Mouse (Mus musculus): ENCODE data around the gene Wnt3a. TPM values are rescaled to one million over a fixed set of nuclear protein-coding genes. Genes with fewer than 3 reads are reported as not detected.

Gene Wnt3a
- polyA plus RNA-seq, 1 experiment, result not detected

- H3K27ac ChIP-seq (ENCODE audit: insufficient read depth, low read depth, low read length), result no peak overlapping the region
- TF ChIP-seq CTCF (conservative IDR thresholded peaks at IDR 0.05; ENCODE audit: insufficient read depth, insufficient read length, low read depth, low read length), result no peak
- no peak for TF ChIP-seq POLR2A (IDR thresholded peaks at IDR 0.05; ENCODE audit: low read depth, low read length)
- WGBS, result 82% methylated on average over 10 of the region's 10 CpGs
- no peak for DNase-seq
- no peaks in the 10 kb centered on the region for H3K36me3 ChIP-seq (ENCODE audit: control insufficient read depth, insufficient read depth, low read length)
- no peaks in the 10 kb centered on the region for H3K27me3 ChIP-seq (replicated peaks; ENCODE audit: control insufficient read depth, insufficient read depth, low read length)
- H3K4me1 ChIP-seq (ENCODE audit: control insufficient read depth, insufficient read depth, low read length), result no peaks in the 10 kb centered on the region
- no peak overlapping the region for H3K4me3 ChIP-seq (ENCODE audit: insufficient read depth, low read depth, low read length)
These were observed 29.7 kb downstream of the Wnt3a start for GRCm38 (mm10) chr11:59260706-59261493.

- 87% methylated on average over 7 of the region's 7 CpGs for WGBS
- Histone ChIP-seq H3K27me3 (replicated peaks; ENCODE audit: control insufficient read depth, insufficient read depth, low read length) (no peaks in the 10 kb centered on the region), H3K36me3 (ENCODE audit: control insufficient read depth, insufficient read depth, low read length) (no peaks in the 10 kb centered on the region), H3K27ac (ENCODE audit: insufficient read depth, low read depth, low read length) (no peak overlapping the region), H3K4me1 (ENCODE audit: control insufficient read depth, insufficient read depth, low read length) (no peaks in the 10 kb centered on the region), H3K4me3 (ENCODE audit: insufficient read depth, low read depth, low read length) (no peak overlapping the region)
- TF ChIP-seq CTCF (conservative IDR thresholded peaks at IDR 0.05; ENCODE audit: insufficient read depth, insufficient read length, low read depth, low read length) (no peak), POLR2A (IDR thresholded peaks at IDR 0.05; ENCODE audit: low read depth, low read length) (no peak)
- no peak for DNase-seq
These were observed 30.9 kb downstream of the Wnt3a start for GRCm38 (mm10) chr11:59259647-59260046.

- no peaks in the 10 kb centered on the region for H3K36me3 ChIP-seq (ENCODE audit: control insufficient read depth, insufficient read depth, low read length)
- H3K27me3 ChIP-seq (replicated peaks; ENCODE audit: control insufficient read depth, insufficient read depth, low read length), result no peaks in the 10 kb centered on the region; the same call in 1 of the 2 replicates
- no peak overlapping the region for H3K27ac ChIP-seq (ENCODE audit: insufficient read depth, low read depth, low read length)
- DNase-seq, result no peak
- WGBS, result 48% methylated on average over 10 of the region's 10 CpGs
- TF ChIP-seq POLR2A (IDR thresholded peaks at IDR 0.05; ENCODE audit: low read depth, low read length) (no peak), CTCF (conservative IDR thresholded peaks at IDR 0.05; ENCODE audit: insufficient read depth, insufficient read length, low read depth, low read length) (no peak)
- H3K4me1 ChIP-seq (ENCODE audit: control insufficient read depth, insufficient read depth, low read length), result no peaks in the 10 kb centered on the region
- no peak overlapping the region for H3K4me3 ChIP-seq (ENCODE audit: insufficient read depth, low read depth, low read length)
These were observed 42.5 kb downstream of the Wnt3a start for GRCm38 (mm10) chr11:59248101-59248500.

- no peaks in the 10 kb centered on the region for H3K36me3 ChIP-seq (ENCODE audit: control insufficient read depth, insufficient read depth, low read length)
- DNase-seq, result no peak
- 39% methylated on average over 6 of the region's 6 CpGs for WGBS
- H3K4me1 ChIP-seq (ENCODE audit: control insufficient read depth, insufficient read depth, low read length), result no peaks in the 10 kb centered on the region
- no peak overlapping the region for H3K4me3 ChIP-seq (ENCODE audit: insufficient read depth, low read depth, low read length)
- no peak overlapping the region for H3K27ac ChIP-seq (ENCODE audit: insufficient read depth, low read depth, low read length)
- TF ChIP-seq CTCF (conservative IDR thresholded peaks at IDR 0.05; ENCODE audit: insufficient read depth, insufficient read length, low read depth, low read length) (no peak), POLR2A (IDR thresholded peaks at IDR 0.05; ENCODE audit: low read depth, low read length) (no peak)
- no peaks in the 10 kb centered on the region for H3K27me3 ChIP-seq (replicated peaks; ENCODE audit: control insufficient read depth, insufficient read depth, low read length)
These were observed 46.7 kb downstream of the Wnt3a start for GRCm38 (mm10) chr11:59243856-59244255.

GRCm38 (mm10) chr11:59241841-59242240 lies 48.7 kb downstream of the Wnt3a start:
- Histone ChIP-seq H3K4me1 (ENCODE audit: control insufficient read depth, insufficient read depth, low read length) (no peaks in the 10 kb centered on the region), H3K4me3 (ENCODE audit: insufficient read depth, low read depth, low read length) (no peak overlapping the region), H3K36me3 (ENCODE audit: control insufficient read depth, insufficient read depth, low read length) (no peaks in the 10 kb centered on the region), H3K27ac (ENCODE audit: insufficient read depth, low read depth, low read length) (no peak overlapping the region), H3K27me3 (replicated peaks; ENCODE audit: control insufficient read depth, insufficient read depth, low read length) (no peaks in the 10 kb centered on the region)
- WGBS, result 42% methylated on average over 3 of the region's 3 CpGs
- TF ChIP-seq CTCF (conservative IDR thresholded peaks at IDR 0.05; ENCODE audit: insufficient read depth, insufficient read length, low read depth, low read length) (no peak), POLR2A (IDR thresholded peaks at IDR 0.05; ENCODE audit: low read depth, low read length) (no peak)
- no peak for DNase-seq

GRCm38 (mm10) chr11:59239796-59240195 lies 50.8 kb downstream of the Wnt3a start:
- no peak for DNase-seq
- no peaks in the 10 kb centered on the region for H3K27me3 ChIP-seq (replicated peaks; ENCODE audit: control insufficient read depth, insufficient read depth, low read length)
- H3K4me3 ChIP-seq (ENCODE audit: insufficient read depth, low read depth, low read length), result no peak overlapping the region
- WGBS, result 79% methylated on average over 4 of the region's 4 CpGs
- H3K4me1 ChIP-seq (ENCODE audit: control insufficient read depth, insufficient read depth, low read length), result no peaks in the 10 kb centered on the region
- TF ChIP-seq CTCF (conservative IDR thresholded peaks at IDR 0.05; ENCODE audit: insufficient read depth, insufficient read length, low read depth, low read length) (no peak), POLR2A (IDR thresholded peaks at IDR 0.05; ENCODE audit: low read depth, low read length) (no peak)
- no peak overlapping the region for H3K27ac ChIP-seq (ENCODE audit: insufficient read depth, low read depth, low read length)
- H3K36me3 ChIP-seq (ENCODE audit: control insufficient read depth, insufficient read depth, low read length), result no peaks in the 10 kb centered on the region

GRCm38 (mm10) chr11:59239428-59239785 lies 51.1 kb downstream of the Wnt3a start:
- no peak overlapping the region for H3K4me3 ChIP-seq (ENCODE audit: insufficient read depth, low read depth, low read length)
- no peak for TF ChIP-seq POLR2A (IDR thresholded peaks at IDR 0.05; ENCODE audit: low read depth, low read length)
- TF ChIP-seq CTCF (conservative IDR thresholded peaks at IDR 0.05; ENCODE audit: insufficient read depth, insufficient read length, low read depth, low read length), result no peak
- 56% methylated on average over 4 of the region's 4 CpGs for WGBS
- DNase-seq, result no peak
- H3K27ac ChIP-seq (ENCODE audit: insufficient read depth, low read depth, low read length), result no peak overlapping the region
- H3K27me3 ChIP-seq (replicated peaks; ENCODE audit: control insufficient read depth, insufficient read depth, low read length), result no peaks in the 10 kb centered on the region
- H3K36me3 ChIP-seq (ENCODE audit: control insufficient read depth, insufficient read depth, low read length), result no peaks in the 10 kb centered on the region
- H3K4me1 ChIP-seq (ENCODE audit: control insufficient read depth, insufficient read depth, low read length), result no peaks in the 10 kb centered on the region
